Mouse (Mus musculus): ENCODE measurements around the gene 1700029I15Rik.

Gene 1700029I15Rik

DNA sequence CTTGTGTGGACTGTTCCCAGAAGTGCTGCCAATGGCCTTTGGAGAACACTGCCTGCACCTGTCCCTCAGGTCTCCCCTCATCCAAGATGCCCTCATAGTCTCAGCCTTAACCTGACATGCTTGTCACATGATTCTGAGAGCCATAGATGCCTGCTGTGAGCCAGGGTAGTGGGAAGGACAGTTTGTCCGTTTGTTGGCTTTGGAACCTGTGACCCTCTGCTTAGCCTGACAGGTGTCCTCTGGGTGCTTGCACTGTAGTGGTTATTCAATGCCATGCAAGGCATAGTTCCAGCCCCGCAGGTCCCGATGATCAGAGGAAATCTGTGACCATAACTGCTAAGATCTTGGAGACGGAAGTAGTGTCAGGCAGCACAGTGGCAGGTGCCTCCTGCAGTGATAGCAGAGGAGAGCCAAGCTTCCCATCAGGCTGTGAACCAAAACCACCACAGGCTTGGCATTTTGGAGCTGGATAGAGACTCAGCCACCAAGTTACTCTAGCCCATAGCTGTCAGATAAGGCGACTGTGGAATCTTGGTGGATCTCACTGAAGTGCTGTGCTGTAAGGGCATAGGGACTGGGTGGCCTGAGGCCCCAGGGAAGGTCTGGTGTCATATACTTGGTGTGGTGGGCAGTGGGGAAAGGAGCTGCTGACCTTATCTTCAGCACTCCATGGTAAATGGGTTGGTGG is at the start of gene 1700029I15Rik:
1700029I15Rik (plus strand) TSS at position 638 of the 688 bp plus-strand sequence.
- DNase-seq (ENCODE audit: low read depth, low spot score): no peak

DNA sequence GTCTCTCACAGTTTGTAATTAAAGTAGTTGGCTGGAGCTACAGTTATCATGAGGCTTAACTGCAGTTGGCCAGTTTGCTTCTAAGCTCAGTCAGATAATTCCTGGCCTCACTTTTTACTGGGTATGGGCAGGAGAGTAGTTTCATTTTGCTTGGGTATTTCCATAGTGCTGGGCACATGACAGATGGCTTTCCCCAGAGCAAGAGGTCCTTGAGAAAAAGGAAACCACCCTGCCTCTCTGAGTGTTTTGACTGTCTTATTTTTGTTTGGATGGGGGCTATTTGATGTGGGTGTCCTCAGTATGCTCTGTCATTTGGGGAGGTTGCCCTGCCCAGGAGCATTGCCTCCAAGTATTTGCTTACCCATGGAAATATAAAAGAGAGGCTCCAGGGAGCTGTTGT is 39.9 kb upstream of the 1700029I15Rik start:
- no peak for DNase-seq (ENCODE audit: low read depth, low spot score)

DNA sequence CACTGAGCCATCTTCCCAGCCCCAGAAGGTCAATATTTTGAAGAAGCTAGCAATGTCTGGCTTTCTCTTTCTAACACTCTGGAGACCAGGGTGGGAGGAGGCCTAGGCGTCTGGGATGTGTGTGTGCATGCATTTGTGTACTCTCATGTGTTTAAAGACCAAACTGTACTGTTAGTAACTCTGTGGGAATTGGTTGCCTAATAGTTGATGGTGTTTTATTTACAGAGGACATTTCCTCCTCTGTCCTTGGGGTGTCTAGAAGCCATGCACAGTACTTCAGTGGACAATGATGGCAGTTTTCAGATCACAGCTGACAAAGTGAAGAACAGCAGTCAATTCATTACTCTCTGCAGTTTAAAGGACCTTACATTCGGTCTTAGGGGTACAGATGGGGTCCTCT is 35.1 kb upstream of the 1700029I15Rik start:
- DNase-seq (ENCODE audit: low read depth, low spot score): no peak

DNA sequence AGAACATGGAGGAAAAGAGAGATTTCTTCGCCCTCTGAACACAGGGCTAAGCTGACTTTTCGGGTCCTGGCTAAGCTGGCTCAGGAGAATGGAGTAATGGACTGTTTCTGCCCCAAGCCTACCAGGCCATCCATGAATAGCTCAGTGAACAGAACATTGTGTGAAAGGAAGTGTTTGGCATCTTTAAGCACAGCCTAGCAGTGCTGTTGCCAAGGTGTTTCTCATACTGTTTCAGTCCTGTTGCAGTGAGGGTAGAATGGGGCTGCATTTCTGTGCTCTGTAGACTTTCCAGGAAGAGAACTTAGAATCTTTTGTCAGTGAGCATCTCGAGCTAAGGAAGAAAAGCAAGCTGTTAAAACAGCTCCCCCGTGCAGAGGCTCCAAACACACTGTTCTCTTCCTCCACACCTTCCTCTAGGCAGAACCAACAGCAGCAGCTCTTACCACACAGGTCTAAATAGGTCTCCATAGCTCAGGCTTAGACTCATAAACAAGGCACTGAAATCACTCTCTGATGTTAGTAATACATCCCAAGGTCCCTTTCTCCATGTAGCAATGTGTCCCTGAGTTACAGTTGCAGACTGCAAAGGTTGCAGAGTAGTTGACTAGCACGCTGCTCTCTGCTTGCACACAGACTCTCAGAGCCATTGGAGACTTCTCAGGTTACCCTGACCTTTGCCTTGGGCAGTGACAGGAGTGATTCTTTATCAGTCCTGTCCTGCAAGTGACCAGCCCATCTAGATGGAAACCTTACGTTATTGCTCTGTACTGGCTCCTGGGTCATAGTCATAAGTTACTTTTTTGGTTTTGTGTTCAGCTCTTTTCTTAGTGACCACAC is 32.5 kb upstream of the 1700029I15Rik start:
- DNase-seq (ENCODE audit: low read depth, low spot score): no peak

DNA sequence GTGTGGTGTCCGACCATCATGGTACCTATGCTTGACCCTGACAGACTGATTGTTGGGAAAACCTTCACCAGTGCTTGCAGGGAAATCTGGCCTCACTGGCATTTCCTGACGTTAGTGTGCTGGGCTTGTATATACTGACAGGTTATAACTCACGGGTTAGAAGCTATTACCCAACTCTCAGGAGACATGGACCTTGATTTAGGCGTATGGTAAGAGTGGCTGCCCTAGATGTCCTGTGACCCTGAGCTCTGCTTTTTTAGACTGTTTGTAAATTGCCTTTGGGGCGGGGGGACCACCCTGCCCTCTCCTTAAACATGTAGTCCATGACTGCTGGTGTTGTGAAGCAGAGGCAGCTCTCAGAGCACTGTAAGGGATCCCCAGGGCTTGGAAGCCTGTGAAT is 31.7 kb upstream of the 1700029I15Rik start:
- DNase-seq (ENCODE audit: low read depth, low spot score): no peak

DNA sequence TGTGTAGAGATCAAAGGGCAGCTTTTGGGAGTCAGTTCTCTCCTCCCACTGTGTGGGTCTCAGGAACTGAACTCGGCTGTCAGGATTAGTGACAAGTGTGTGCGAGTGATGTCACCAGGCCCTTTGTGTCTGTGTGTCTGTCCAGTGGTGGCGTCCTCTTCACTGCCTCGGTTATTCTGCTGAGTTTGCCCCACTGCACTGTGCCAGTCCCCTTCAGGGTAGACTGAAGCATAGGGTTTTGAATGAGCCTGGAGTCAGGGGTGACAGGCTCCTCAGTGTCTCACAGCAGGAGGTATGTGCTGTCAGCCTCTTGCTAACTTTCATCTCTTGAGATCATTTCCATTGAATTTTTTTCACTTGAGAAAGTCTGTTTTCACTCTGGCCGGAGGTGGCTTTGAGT is 28.9 kb upstream of the 1700029I15Rik start:
- DNase-seq (ENCODE audit: low read depth, low spot score): no peak

DNA sequence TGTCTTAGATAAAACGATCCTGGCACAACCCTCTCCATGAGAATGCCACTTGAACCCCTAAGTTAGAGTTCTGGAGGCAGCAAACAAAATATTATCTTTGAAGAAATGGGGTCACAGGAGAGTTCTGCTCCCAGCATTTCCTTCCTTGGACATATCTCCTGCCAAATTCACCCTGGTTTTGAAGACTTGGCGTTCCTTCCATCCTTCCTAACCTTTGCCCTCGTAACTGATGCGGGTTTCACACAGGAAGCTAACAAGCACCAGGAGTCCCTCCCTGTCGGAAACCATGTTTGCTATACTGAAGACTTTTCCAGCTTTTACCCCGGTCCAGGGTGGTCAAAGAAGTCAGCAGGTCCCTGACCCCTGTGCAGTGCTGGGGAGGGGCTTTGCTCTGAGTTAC is 28.1 kb upstream of the 1700029I15Rik start:
- no peak for DNase-seq (ENCODE audit: low read depth, low spot score)

DNA sequence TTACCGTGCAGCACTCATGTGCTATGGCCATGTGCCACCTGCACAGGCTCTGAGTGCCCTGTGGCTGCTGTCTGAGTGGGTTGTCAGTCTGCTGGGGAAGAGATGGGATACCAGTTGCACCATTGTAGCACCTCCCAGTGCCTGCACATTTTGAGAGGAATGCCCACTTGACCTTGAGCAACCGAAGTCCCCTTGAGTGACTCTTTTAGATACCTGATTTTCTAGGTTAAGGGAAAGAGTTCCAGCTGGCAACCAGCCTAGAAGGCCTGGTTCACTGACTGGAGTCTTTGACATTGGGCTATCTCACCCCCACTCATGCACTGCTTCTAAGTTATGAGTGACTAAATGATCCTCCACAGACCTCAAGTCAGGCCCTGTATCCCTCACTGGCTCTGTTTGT is 23.0 kb upstream of the 1700029I15Rik start:
- no peak for DNase-seq (ENCODE audit: low read depth, low spot score)

DNA sequence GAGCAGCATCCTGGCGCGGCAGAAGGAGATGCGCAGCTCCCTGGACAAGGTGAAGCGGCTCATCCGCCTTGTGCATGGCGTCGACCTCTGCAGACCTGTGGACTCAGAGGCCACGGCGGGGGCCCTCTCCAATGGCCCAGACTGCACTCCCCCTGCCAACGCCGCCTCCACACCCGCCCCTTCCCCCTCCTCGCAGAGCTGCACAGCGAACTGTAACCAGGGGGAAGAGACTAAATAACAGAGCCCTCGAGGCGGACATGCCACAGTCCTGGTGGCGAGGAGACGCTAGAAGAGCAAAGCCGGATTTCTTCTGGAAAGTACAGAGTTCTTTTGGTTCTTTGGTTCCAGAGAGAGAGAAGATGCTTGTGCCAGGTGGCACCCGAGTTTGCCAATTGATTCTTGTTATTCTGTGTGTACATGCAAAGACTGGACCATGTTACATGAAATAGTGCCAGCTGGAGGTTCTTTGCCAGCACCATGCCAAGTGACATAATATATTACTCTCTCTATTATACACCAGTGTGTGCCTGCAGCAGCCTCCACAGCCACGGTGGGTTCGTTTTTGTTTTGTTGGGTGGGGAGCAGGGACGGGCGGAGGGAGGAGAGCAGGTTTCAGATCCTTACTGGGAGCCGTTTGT is 22.0 kb upstream of the 1700029I15Rik start:
- DNase-seq (ENCODE audit: low read depth, low spot score): no peak

DNA sequence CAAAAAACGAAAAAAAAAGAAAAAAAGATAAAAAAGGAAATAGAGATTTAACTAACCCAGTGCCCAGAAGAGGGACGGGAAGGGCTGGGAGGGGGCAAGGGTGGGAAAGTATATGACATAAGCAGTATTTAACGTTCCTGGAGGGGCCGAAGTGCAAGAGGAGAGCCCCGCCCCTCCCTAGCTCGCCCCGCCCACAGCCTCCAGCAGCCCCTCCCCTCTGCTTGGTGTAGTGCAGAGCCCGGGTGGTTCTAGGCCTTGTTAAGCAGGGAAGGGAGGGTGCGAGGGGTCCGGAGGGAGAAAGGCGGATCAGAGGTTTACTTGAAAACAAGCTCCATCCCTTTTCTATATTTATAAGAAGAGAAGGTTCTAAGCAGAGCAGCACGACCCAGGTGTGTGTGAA is 21.4 kb upstream of the 1700029I15Rik start:
- DNase-seq (ENCODE audit: low read depth, low spot score): no peak

DNA sequence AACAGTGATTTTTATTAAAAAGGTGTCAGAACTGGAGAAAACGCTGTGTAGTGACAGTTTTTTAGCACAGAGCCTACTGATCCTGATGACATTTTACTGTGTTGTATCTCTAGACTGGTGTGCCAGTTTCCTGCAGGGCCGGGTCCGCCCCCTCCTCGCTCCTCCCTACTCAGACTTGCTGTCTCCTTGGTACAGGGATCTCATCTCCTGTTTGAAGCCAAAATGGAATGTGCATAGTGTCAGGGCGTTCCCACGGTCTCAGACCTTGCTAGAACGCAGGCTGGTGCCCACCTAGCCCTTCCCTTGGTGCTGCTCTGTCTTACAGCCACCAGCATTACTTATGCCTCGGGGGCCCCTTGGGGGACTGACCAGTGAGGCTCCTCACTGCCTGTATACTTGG is 20.5 kb upstream of the 1700029I15Rik start:
- DNase-seq (ENCODE audit: low read depth, low spot score): no peak

DNA sequence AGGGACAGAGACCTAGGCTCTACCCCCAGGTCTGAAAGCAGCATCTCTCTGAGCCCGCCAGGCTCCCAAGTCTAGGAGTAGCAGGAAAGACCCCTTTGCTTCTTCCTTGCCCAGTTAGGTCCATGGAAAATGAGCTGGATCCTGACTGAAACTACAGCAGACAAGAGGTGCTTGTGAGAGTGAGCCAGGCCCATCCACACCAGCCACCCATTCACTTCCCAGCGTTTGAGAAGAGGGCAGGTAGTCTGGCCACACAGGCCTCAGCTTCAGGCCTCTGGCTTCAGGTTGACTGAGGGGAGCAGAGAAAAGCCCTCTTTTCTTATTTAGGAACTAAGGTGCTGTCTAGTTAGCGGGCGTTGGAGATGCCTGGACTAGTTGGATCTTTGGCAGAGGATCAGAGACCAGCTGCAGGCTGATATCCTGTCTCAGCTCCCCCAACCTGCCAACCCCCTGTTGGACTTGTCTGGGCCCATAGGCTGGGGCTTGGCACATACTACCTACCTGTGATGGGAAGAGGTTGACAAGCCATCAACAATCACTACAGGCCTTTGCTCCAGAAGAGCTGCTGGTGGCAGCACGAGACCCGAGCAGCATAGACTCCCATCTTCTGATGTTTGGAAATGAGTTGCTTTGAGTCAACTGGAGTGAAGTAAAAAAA is 19.6 kb upstream of the 1700029I15Rik start:
- no peak for DNase-seq (ENCODE audit: low read depth, low spot score)

DNA sequence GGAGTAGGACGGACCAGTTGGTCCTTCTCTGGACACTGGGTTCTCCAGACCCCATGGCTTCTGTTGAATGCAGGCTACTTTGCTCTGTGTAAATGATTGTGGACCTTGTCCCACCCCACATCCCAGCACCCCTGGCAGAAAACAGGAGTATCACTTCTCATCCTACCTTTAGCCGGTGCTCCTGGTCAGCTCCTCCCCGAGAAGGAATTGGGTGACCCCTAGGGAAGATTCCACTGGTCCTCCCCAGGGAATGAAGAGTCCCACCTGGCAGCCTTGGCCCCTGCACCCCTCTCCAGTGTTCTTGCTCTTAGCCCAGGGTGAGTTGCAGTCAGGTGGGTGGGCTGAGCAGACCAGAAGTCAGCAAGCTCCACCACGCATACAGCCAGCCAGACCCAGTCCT is 18.3 kb upstream of the 1700029I15Rik start:
- DNase-seq (ENCODE audit: low read depth, low spot score): no peak

DNA sequence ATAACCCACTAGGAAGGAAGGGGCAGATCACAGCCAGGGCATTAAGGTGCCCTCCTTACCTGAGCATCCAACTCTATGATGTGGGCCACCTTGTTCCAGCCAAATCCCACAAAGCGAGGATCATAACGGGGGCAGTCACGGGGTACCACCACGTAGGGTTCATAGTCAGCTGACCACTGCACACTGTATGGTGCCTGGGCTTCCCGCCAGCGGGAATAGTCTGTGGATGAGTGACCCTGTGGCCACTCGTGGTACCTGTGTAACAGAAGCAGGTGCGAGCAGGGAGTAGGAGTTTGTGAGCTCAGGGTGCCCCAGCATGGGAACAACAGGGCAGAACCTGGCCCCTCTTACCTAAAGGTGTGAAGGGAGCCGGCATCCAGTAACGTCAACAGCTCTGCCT is 16.8 kb upstream of the 1700029I15Rik start:
- no peak for DNase-seq (ENCODE audit: low read depth, low spot score)

DNA sequence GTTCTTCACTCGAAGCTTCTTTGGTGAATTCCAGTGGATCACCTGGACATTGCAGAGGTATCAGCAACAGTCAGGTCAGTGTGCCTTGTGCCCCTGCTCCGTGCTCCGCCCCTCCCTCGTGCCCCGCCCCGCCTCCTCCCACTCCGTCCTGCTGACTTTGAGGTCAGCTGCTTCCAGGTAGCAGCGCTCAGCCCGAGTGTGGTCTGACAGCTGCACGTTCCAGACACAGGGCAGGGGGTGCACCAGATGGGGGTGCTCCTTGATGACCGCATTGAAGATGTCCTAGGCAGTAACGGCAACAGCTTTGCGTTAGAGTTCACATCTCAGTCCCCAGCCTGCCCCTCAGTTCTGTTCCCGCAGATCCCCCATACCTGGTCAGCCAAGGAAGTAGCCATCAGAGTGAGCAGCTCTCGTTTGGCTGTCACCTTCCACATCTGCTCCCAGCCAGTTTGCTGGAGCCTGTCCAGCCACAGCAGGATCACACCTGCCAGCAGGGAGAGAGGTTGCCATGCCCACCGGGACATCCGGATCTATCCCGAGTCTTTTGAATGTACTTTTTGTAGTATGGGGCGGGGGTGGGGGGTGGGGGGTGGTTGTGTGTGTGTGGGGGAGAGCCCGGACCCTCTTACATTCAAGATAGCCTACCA is 14.8 kb upstream of the 1700029I15Rik start:
- DNase-seq (ENCODE audit: low read depth, low spot score): no peak

DNA sequence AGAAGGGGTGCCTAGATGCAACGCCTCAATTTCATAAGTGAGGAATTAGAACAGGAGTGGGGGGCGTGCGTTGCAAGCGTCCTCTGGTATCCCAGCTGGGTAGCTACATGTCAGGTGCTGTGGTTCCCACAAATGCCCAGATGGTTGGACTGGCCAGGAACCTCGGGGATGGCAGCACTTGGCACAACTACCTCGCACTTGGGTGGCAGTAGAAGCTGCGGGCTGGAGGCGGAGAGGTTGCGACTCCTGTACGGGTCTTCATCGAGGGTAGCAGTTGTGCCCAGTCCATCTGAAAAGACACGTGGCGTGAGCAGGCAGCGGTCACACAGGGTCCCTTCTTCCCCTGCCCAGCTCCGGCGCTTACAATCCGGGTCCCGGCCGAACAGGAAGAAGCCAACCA is 12.0 kb upstream of the 1700029I15Rik start:
- no peak for DNase-seq (ENCODE audit: low read depth, low spot score)

DNA sequence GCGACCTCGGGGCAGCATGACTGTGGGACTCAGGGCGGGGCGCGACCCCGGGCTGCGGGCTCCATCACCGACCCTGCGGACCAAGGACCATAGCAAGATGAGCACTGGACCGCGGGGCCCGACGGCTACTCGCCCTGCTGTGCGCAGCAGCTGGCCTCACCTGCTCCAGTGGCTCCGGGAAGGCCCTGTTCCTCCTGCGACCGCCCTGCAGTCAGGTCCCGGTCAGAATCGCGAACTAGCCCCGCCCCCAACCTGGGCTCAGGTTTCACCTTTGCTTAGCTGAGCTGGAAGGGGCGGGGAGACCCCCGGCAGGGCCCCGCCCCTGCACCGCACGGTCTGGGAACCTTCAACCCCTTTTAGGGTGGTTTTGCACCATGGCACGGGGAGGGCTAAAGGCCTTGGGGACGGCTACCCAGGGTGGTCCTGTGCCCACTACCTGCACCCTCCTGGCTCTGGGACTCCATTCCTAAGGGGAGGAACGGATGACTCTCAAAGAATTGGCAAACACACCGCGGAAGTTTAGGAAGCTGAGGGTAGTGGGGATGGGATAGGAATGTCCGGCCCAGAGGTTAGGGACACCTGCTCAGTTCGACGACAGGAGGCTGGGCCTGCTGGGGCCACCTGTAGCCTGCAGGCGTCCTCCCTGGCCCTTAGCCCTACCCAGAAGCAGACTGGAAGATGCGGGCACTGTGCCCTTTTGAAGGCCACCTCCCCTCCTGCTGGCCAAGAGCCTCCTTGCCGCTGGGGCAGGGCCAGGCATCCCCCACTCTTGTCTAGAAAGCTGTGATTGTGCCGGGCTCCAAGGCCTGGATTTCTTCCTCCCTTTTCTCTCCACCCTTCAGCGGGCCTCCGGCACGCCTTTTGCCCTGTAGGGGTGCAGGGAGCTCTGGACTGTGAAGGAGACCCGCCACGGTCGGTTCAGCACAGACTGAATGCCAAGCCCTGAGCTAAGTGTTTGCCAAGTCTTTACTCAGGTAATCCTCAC is 11.2 kb upstream of the 1700029I15Rik start:
- DNase-seq (ENCODE audit: low read depth, low spot score): peak; percentile 83

DNA sequence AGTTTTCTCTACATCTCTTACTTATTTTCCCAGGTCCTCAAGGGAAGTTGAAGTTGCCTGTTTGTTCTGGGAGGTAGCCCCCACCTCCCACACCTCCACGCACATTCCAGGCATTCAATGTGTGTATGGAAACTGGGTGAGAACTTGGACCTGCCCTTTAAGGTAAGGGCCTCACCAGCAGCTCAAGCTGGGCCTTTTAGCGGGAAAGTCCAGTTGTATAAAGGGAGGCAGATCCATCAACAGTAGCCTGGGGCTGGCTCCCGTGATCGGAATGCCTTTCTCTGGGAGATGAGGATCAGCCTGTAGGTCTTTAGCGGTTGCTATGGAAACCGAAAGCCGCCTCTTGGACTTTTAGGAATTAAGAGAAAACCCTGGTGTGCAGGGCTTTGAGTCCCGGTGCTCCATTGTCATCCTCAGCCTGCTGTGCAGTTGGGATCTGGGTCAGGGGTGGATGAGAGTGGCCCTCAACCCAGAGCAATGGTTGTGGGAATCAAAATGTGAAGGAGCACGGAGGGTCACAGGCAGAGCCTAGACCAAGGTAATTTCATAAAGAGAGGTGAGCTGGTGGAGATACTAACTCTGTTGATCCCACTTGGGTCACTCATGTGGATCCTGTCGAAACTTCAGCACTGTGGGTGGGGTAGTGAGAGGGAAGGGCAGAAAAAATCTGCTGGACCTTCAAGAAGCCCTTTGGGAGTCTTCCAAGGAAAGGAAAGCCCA is 10.2 kb upstream of the 1700029I15Rik start:
- no peak for DNase-seq (ENCODE audit: low read depth, low spot score)

DNA sequence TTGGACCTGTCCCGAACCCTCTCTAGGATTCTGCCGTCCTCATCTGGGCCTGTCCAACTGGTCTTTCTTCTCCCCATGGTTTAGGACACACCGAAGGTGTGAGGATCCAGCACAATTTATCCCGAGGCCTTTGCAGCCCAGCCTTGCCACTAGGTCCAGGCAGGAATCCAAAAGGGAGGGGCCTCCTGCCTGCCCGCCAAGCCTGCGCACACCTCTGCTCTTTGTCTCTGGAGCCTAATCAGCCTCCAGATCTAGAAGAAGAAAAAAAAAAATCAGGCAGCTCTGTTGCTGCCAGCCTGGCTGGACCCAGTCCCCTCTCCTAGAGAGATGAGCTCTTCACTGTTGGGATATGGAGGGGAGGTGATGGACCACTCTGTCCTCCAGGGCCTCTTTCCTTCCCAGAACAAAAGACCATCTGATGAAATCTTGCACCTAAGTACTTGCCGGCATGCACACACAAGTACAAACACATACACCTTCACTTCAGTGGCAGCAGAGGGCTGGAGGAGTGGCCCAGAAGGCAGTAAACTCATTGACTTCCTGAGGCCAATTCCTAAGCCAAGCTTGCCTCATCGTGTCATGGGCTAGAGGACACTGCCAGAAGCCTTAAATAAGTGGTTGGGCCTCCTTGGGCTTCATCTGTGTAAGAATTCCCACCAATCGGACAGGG is 9.4 kb upstream of the 1700029I15Rik start:
- no peak for DNase-seq (ENCODE audit: low read depth, low spot score)

Measured in forelimb bud, embryonic 11.5 days (tissue).